Mouse (Mus musculus) c-Kit-negative CD71-positive TER-119-positive erythroid progenitor cells, embryonic 14.5 days (primary cell): ENCODE results near the gene Tnfaip8l3.
"Not testable (repeated sequence)": the region's sequence is repeated elsewhere in the genome, so short reads cannot be mapped to it uniquely, and the experiment has no call there.

ENCODE experiments used
- DNase-seq: peaks from one replicate; pipeline ENCODE4 v3.0.0-alpha.2; 2013; ENCODE audit warnings: low read depth, low spot score

Gene Tnfaip8l3

GRCm38 (mm10) chr9:54068032-54068649 is at the start of gene Tnfaip8l3:
TSS of gene Tnfaip8l3 (minus strand) at chr9:54068388.
- DNase-seq, result no peak

GRCm38 (mm10) chr9:54112726-54113125 is 44.5 kb upstream of the Tnfaip8l3 start:
- DNase-seq, result no peak

GRCm38 (mm10) chr9:54098636-54099035 is 30.4 kb upstream of the Tnfaip8l3 start:
- no peak for DNase-seq

- DNase-seq, result no peak
Measured at GRCm38 (mm10) chr9:54097091-54097490, 28.9 kb upstream of the Tnfaip8l3 start.

GRCm38 (mm10) chr9:54084245-54084644 is 16.1 kb upstream of the Tnfaip8l3 start:
- no peak for DNase-seq

GRCm38 (mm10) chr9:54077740-54078139 is 9.6 kb upstream of the Tnfaip8l3 start:
- no peak for DNase-seq

- DNase-seq, result no peak
Measured at GRCm38 (mm10) chr9:54074901-54075300, 6.7 kb upstream of the Tnfaip8l3 start.

GRCm38 (mm10) chr9:54073688-54074087 is 5.5 kb upstream of the Tnfaip8l3 start:
- DNase-seq, result no peak

GRCm38 (mm10) chr9:54071474-54072095 is 3.4 kb upstream of the Tnfaip8l3 start:
- no peak for DNase-seq

- no peak for DNase-seq
Measured at GRCm38 (mm10) chr9:54069204-54069603, 1.0 kb upstream of the Tnfaip8l3 start.

- DNase-seq, result no peak
Measured at GRCm38 (mm10) chr9:54068777-54069176, 589 bp upstream of the Tnfaip8l3 start.

GRCm38 (mm10) chr9:54067642-54068031 is 551 bp downstream of the Tnfaip8l3 start:
- DNase-seq, result no peak

GRCm38 (mm10) chr9:54064836-54065235 is 3.4 kb downstream of the Tnfaip8l3 start:
- no peak for DNase-seq

GRCm38 (mm10) chr9:54063655-54064054 is 4.5 kb downstream of the Tnfaip8l3 start:
- no peak for DNase-seq

GRCm38 (mm10) chr9:54061666-54062065 is 6.5 kb downstream of the Tnfaip8l3 start:
- no peak for DNase-seq

GRCm38 (mm10) chr9:54051298-54052068 is 16.7 kb downstream of the Tnfaip8l3 start:
- DNase-seq, result no peak

- DNase-seq, result no peak
Measured at GRCm38 (mm10) chr9:54048978-54049377, 19.2 kb downstream of the Tnfaip8l3 start.

- no peak for DNase-seq
Measured at GRCm38 (mm10) chr9:54043067-54043466, 25.1 kb downstream of the Tnfaip8l3 start.

- DNase-seq, result no peak
Measured at GRCm38 (mm10) chr9:54037717-54038116, 30.5 kb downstream of the Tnfaip8l3 start.

GRCm38 (mm10) chr9:54034691-54035090 is 33.5 kb downstream of the Tnfaip8l3 start:
- DNase-seq, result no peak

- DNase-seq, result no peak
Measured at GRCm38 (mm10) chr9:54022795-54023194, 45.4 kb downstream of the Tnfaip8l3 start.

GRCm38 (mm10) chr9:53994528-53994927 is 73.7 kb downstream of the Tnfaip8l3 start:
- DNase-seq, result no peak

GRCm38 (mm10) chr9:53992567-53992966 is 75.6 kb downstream of the Tnfaip8l3 start:
- DNase-seq, result not testable (repeated sequence)
